Mouse (Mus musculus) macrophage (primary cell): ENCODE measurements around the gene Sept3. TPM values are rescaled to one million over a fixed set of nuclear protein-coding genes. Genes with fewer than 3 reads are reported as not detected.
"Not testable (repeated sequence)": the region's sequence is repeated elsewhere in the genome, so short reads cannot be mapped to it uniquely, and the experiment has no call there.

Experiments
- H3K27ac ChIP-seq: fragments of 350-480 bp; formaldehyde crosslinking; 2 replicates; pipeline ENCODE4 v1.9.0; 2021
- H3K36me3 ChIP-seq: fragments of 350-480 bp; formaldehyde crosslinking; 2 replicates; pipeline ENCODE4 v1.9.0; 2021; ENCODE audit errors: inconsistent target
- H3K4me3 ChIP-seq: fragments of 350-480 bp; formaldehyde crosslinking; 2 replicates; pipeline ENCODE4 v1.9.0; 2021; ENCODE audit errors: inconsistent target
- H3K79me2 ChIP-seq: fragments of 350-480 bp; formaldehyde crosslinking; 2 replicates; pipeline ENCODE4 v1.9.0; 2021; ENCODE audit errors: inconsistent target
- WGBS: methylation state at CpG from one replicate; pipeline ENCODE4 v1.1.7; 2026; ENCODE audit warnings: inconsistent platforms; ENCODE audit not compliant: missing documents; 5-methylcytosine and 5-hydroxymethylcytosine counted together
- polyA plus RNA-seq: library from polyadenylated mRNA; stranded (reverse); fragments of 250-400 nt; gene quantifications from 3 replicates; pipeline ENCODE4 v1.2.4, GENCODE M21; 2018; ENCODE audit warnings: inconsistent platforms
- total RNA-seq, 78 experiments: library from RNA; depleted of rRNA; stranded (reverse); fragments of 250-400 nt; gene quantifications; 1 replicate in 9 of 78; 2 replicates in 24 of 78; 3 replicates in 43 of 78; 4 replicates in 2 of 78; pipeline ENCODE4 v1.2.4; 2018; ENCODE audit warnings: inconsistent platforms in 56 of 78

The Sept3 gene
- total RNA-seq (2018; cell fraction: chromatin; rRNA removed), result not detected
- total RNA-seq (2018; cell fraction: cytosol; rRNA removed), result under 1 TPM in 8 of 26 experiments, not detected in 18; 0.04 to 0.16 (median 0.09) TPM
- total RNA-seq (2018; cell fraction: nucleus; rRNA removed), result under 1 TPM in 1 of 26 experiments, not detected in 25; 0.17 TPM
- 0.17 TPM in 1 of 3 replicates, not detected in the others for polyA plus RNA-seq

GRCm38 (mm10) chr15:82274593-82274926 lies at the start of gene Sept3:
TSS of gene Sept3 (plus strand) at chr15:82274893.
- 28% methylated on average over 6 of the region's 6 CpGs for WGBS
- Histone ChIP-seq H3K79me2 (no peaks in the 10 kb centered on the region), H3K4me3 (no peak within 1 kb of the TSS), H3K27ac (no peak within 1 kb of the TSS), H3K36me3 (no peaks in the 10 kb centered on the region)

GRCm38 (mm10) chr15:82225769-82226168 lies 48.9 kb upstream of the Sept3 start:
- no peak overlapping the region for H3K27ac ChIP-seq
- H3K36me3 ChIP-seq, result no peaks in the 10 kb centered on the region
- WGBS, result 47% methylated on average over 3 of the region's 5 CpGs
- no peak overlapping the region for H3K4me3 ChIP-seq
- H3K79me2 ChIP-seq, result no peaks in the 10 kb centered on the region

GRCm38 (mm10) chr15:82229542-82230045 lies 45.1 kb upstream of the Sept3 start:
- Histone ChIP-seq H3K27ac (no peak overlapping the region), H3K4me3 (no peak overlapping the region), H3K79me2 (no peaks in the 10 kb centered on the region), H3K36me3 (no peaks in the 10 kb centered on the region)
- 95% methylated on average over 11 of the region's 11 CpGs for WGBS

GRCm38 (mm10) chr15:82230098-82230611 lies 44.5 kb upstream of the Sept3 start:
- no peak overlapping the region for H3K27ac ChIP-seq
- H3K79me2 ChIP-seq, result no peaks in the 10 kb centered on the region
- no peaks in the 10 kb centered on the region for H3K36me3 ChIP-seq
- 94% methylated on average over 6 of the region's 6 CpGs for WGBS
- H3K4me3 ChIP-seq, result no peak overlapping the region

GRCm38 (mm10) chr15:82231100-82231499 lies 43.6 kb upstream of the Sept3 start:
- Histone ChIP-seq H3K36me3 (no peaks in the 10 kb centered on the region), H3K4me3 (no peak overlapping the region), H3K79me2 (no peaks in the 10 kb centered on the region), H3K27ac (no peak overlapping the region)
- WGBS, result 79% methylated on average over 2 of the region's 4 CpGs

GRCm38 (mm10) chr15:82231591-82232378 lies 42.9 kb upstream of the Sept3 start:
- Histone ChIP-seq H3K36me3 (no peaks in the 10 kb centered on the region), H3K27ac (no peak overlapping the region), H3K79me2 (no peaks in the 10 kb centered on the region), H3K4me3 (no peak overlapping the region)
- WGBS, result 73% methylated on average over 11 of the region's 11 CpGs

- Histone ChIP-seq H3K79me2 (no peaks in the 10 kb centered on the region), H3K36me3 (no peaks in the 10 kb centered on the region), H3K27ac (no peak overlapping the region), H3K4me3 (no peak overlapping the region)
- 96% methylated on average over 4 of the region's 4 CpGs for whole genome bisulfite sequencing
Observed at GRCm38 (mm10) chr15:82232651-82233050, 42.0 kb upstream of the Sept3 start.

GRCm38 (mm10) chr15:82235661-82236060 lies 39.0 kb upstream of the Sept3 start:
- no peaks in the 10 kb centered on the region for H3K36me3 ChIP-seq
- 41% methylated on average over 10 of the region's 10 CpGs for WGBS
- no peaks in the 10 kb centered on the region for H3K79me2 ChIP-seq
- H3K4me3 ChIP-seq, result no peak overlapping the region
- H3K27ac ChIP-seq, result no peak overlapping the region

- H3K79me2 ChIP-seq, result no peaks in the 10 kb centered on the region
- H3K27ac ChIP-seq, result no peak overlapping the region
- 37% methylated on average over 5 of the region's 5 CpGs for WGBS
- H3K36me3 ChIP-seq, result no peaks in the 10 kb centered on the region
- H3K4me3 ChIP-seq, result no peak overlapping the region
Observed at GRCm38 (mm10) chr15:82236565-82236964, 38.1 kb upstream of the Sept3 start.

- Histone ChIP-seq H3K36me3 (no peaks in the 10 kb centered on the region), H3K27ac (no peak overlapping the region), H3K79me2 (no peaks in the 10 kb centered on the region), H3K4me3 (peak overlapping the region; percentile 74)
- WGBS, result 67% methylated on average over 3 of the region's 3 CpGs
Observed at GRCm38 (mm10) chr15:82243311-82243710, 31.4 kb upstream of the Sept3 start.

GRCm38 (mm10) chr15:82243742-82244114 lies 31.0 kb upstream of the Sept3 start:
- H3K4me3 ChIP-seq, result peak overlapping the region; percentile 74
- H3K27ac ChIP-seq, result peak overlapping the region; percentile 37; the same call in 1 of the 2 replicates
- H3K79me2 ChIP-seq, result no peaks in the 10 kb centered on the region
- 3% methylated on average over 12 of the region's 12 CpGs for WGBS
- H3K36me3 ChIP-seq, result no peaks in the 10 kb centered on the region

GRCm38 (mm10) chr15:82244115-82244804 lies 30.4 kb upstream of the Sept3 start, which contains the start of gene Cenpm:
TSS of gene Cenpm (minus strand) at chr15:82244748.
- H3K36me3 ChIP-seq, result no peaks in the 10 kb centered on the region
- under 1% methylated on average over 65 of the region's 65 CpGs for WGBS
- no peaks in the 10 kb centered on the region for H3K79me2 ChIP-seq
- peak within 1 kb of the TSS; percentile 37; the same call in 1 of the 2 replicates for H3K27ac ChIP-seq
- peak within 1 kb of the TSS; percentile 74 for H3K4me3 ChIP-seq

- not testable (repeated sequence) for H3K36me3 ChIP-seq, H3K79me2 ChIP-seq
- H3K27ac ChIP-seq, result 0 out of 2 replicates have a peak overlapping the region, but pooled peaks have one; percentile 10
- 24% methylated on average over 9 of the region's 9 CpGs for WGBS
- H3K4me3 ChIP-seq, result peak overlapping the region; percentile 74; the same call in 1 of the 2 replicates
Observed at GRCm38 (mm10) chr15:82244805-82245161, 29.9 kb upstream of the Sept3 start.

- no peaks in the 10 kb centered on the region for H3K79me2 ChIP-seq
- H3K36me3 ChIP-seq, result no peaks in the 10 kb centered on the region
- H3K27ac ChIP-seq, result no peak overlapping the region
- WGBS, result 63% methylated on average over 3 of the region's 3 CpGs
- H3K4me3 ChIP-seq, result no peak overlapping the region
Observed at GRCm38 (mm10) chr15:82247131-82247776, 27.4 kb upstream of the Sept3 start.
